Mouse (Mus musculus): Measurements from ENCODE around the gene As3mt. TPM values are rescaled to one million over a fixed set of nuclear protein-coding genes. Genes with fewer than 3 reads are reported as not detected.

As3mt gene
- 0.74 TPM for polyA plus RNA-seq (2012; fragmentation: generic; extraction: Trizol)
- long read RNA-seq, experiment 1, partial matches to known transcripts: 3 of 7 reads
- long read RNA-seq, experiment 1, other reads (novel, unspliced or antisense): 0 of 7 reads
- long read RNA-seq, experiment 2, transcript As3mt-201 (11 exons, 1,736 nt): major isoform, 12 of 21 reads
- long read RNA-seq, experiment 2, partial matches to known transcripts: 6 of 21 reads
- long read RNA-seq, experiment 2, other reads (novel, unspliced or antisense): 3 of 21 reads

- Histone ChIP-seq H3K36me3 (ENCODE audit: control insufficient read depth, insufficient read depth) (no peaks in the 10 kb centered on the region), H3K27me3 (ENCODE audit: control insufficient read depth, insufficient read depth, insufficient read length) (peaks cover 6% of the 10 kb centered on the region), H3ac (ENCODE audit: control insufficient read depth, insufficient read length, low read depth) (no peak within 1 kb of the TSS), H3K79me2 (ENCODE audit: control insufficient read depth, insufficient read depth) (no peaks in the 10 kb centered on the region), H3K4me3 (ENCODE audit: insufficient read depth, poor library complexity, severe bottlenecking) (no peak within 1 kb of the TSS), H3K79me3 (ENCODE audit: low read depth) (no peaks in the 10 kb centered on the region)
- TF ChIP-seq USF1 (IDR thresholded peaks at IDR 0.05; ENCODE audit: low read depth) (no peak), MAX (IDR thresholded peaks at IDR 0.05) (no peak), MYOG (IDR thresholded peaks at IDR 0.05; ENCODE audit: control insufficient read depth, extremely low read depth, insufficient read length) (no peak), FOSL1 (IDR thresholded peaks at IDR 0.05; ENCODE audit: insufficient read depth, low read length, poor library complexity, severe bottlenecking) (no peak), CEBPB (IDR thresholded peaks at IDR 0.05; ENCODE audit: low read depth) (no peak), CTCF (IDR thresholded peaks at IDR 0.05; ENCODE audit: control insufficient read depth, insufficient read depth, insufficient read length) (no peak), MYOD1 (IDR thresholded peaks at IDR 0.05; ENCODE audit: control insufficient read depth, insufficient read length, low read depth) (no peak)
Observed at GRCm38 (mm10) chr19:46707296-46708151, at the start of gene As3mt. TSS of gene As3mt (plus strand) at chr19:46707458.

GRCm38 (mm10) chr19:46658348-46658747, 48.9 kb upstream of the As3mt start:
- no peak overlapping the region for H3K4me3 ChIP-seq (ENCODE audit: insufficient read depth, poor library complexity, severe bottlenecking)
- no peak overlapping the region for H3ac ChIP-seq (ENCODE audit: control insufficient read depth, insufficient read length, low read depth)
- H3K27me3 ChIP-seq (ENCODE audit: control insufficient read depth, insufficient read depth, insufficient read length): no peaks in the 10 kb centered on the region
- H3K79me3 ChIP-seq (ENCODE audit: low read depth): no peaks in the 10 kb centered on the region
- H3K36me3 ChIP-seq (ENCODE audit: control insufficient read depth, insufficient read depth): peaks cover 23% of the 10 kb centered on the region
- H3K79me2 ChIP-seq (ENCODE audit: control insufficient read depth, insufficient read depth): no peaks in the 10 kb centered on the region
- TF ChIP-seq CTCF (IDR thresholded peaks at IDR 0.05; ENCODE audit: control insufficient read depth, insufficient read depth, insufficient read length): no peak

- no peak for TF ChIP-seq MAX (IDR thresholded peaks at IDR 0.05)
- TF ChIP-seq CEBPB (IDR thresholded peaks at IDR 0.05; ENCODE audit: low read depth): no peak
- TF ChIP-seq MYOD1 (IDR thresholded peaks at IDR 0.05; ENCODE audit: control insufficient read depth, insufficient read length, low read depth): no peak
- no peak for TF ChIP-seq FOSL1 (IDR thresholded peaks at IDR 0.05; ENCODE audit: insufficient read depth, low read length, poor library complexity, severe bottlenecking)
- TF ChIP-seq USF1 (IDR thresholded peaks at IDR 0.05; ENCODE audit: low read depth): no peak
- TF ChIP-seq CTCF (IDR thresholded peaks at IDR 0.05; ENCODE audit: control insufficient read depth, insufficient read depth, insufficient read length): no peak
- no peaks in the 10 kb centered on the region for H3K79me2 ChIP-seq (ENCODE audit: control insufficient read depth, insufficient read depth)
- no peak overlapping the region for H3K4me3 ChIP-seq (ENCODE audit: insufficient read depth, poor library complexity, severe bottlenecking)
- no peaks in the 10 kb centered on the region for H3K79me3 ChIP-seq (ENCODE audit: low read depth)
- peaks cover 20% of the 10 kb centered on the region for H3K36me3 ChIP-seq (ENCODE audit: control insufficient read depth, insufficient read depth)
- H3ac ChIP-seq (ENCODE audit: control insufficient read depth, insufficient read length, low read depth): no peak overlapping the region
- no peaks in the 10 kb centered on the region for H3K27me3 ChIP-seq (ENCODE audit: control insufficient read depth, insufficient read depth, insufficient read length)
Observed at GRCm38 (mm10) chr19:46658851-46659250, 48.4 kb upstream of the As3mt start.

GRCm38 (mm10) chr19:46661511-46661910, 45.7 kb upstream of the As3mt start:
- no peaks in the 10 kb centered on the region for H3K27me3 ChIP-seq (ENCODE audit: control insufficient read depth, insufficient read depth, insufficient read length)
- H3K36me3 ChIP-seq (ENCODE audit: control insufficient read depth, insufficient read depth): peaks cover 2% of the 10 kb centered on the region

GRCm38 (mm10) chr19:46662214-46662613, 45.0 kb upstream of the As3mt start:
- Histone ChIP-seq H3K79me2 (ENCODE audit: control insufficient read depth, insufficient read depth) (no peaks in the 10 kb centered on the region), H3K27me3 (ENCODE audit: control insufficient read depth, insufficient read depth, insufficient read length) (peaks cover 2% of the 10 kb centered on the region), H3ac (ENCODE audit: control insufficient read depth, insufficient read length, low read depth) (no peak overlapping the region), H3K79me3 (ENCODE audit: low read depth) (no peaks in the 10 kb centered on the region), H3K4me3 (ENCODE audit: insufficient read depth, poor library complexity, severe bottlenecking) (no peak overlapping the region), H3K36me3 (ENCODE audit: control insufficient read depth, insufficient read depth) (no peaks in the 10 kb centered on the region)
- TF ChIP-seq MYOG (IDR thresholded peaks at IDR 0.05; ENCODE audit: control insufficient read depth, extremely low read depth, insufficient read length): no peak
- no peak for TF ChIP-seq CEBPB (IDR thresholded peaks at IDR 0.05; ENCODE audit: low read depth)

More at GRCm38 (mm10) chr19:46661511-46661910, 45.7 kb upstream of the As3mt start:
- no peak overlapping the region for H3ac ChIP-seq (ENCODE audit: control insufficient read depth, insufficient read length, low read depth)
- H3K79me3 ChIP-seq (ENCODE audit: low read depth): no peaks in the 10 kb centered on the region
- H3K4me3 ChIP-seq (ENCODE audit: insufficient read depth, poor library complexity, severe bottlenecking): no peak overlapping the region
- H3K79me2 ChIP-seq (ENCODE audit: control insufficient read depth, insufficient read depth): no peaks in the 10 kb centered on the region
- TF ChIP-seq FOSL1 (IDR thresholded peaks at IDR 0.05; ENCODE audit: insufficient read depth, low read length, poor library complexity, severe bottlenecking) (no peak), MAX (IDR thresholded peaks at IDR 0.05) (no peak), CEBPB (IDR thresholded peaks at IDR 0.05; ENCODE audit: low read depth) (no peak), USF1 (IDR thresholded peaks at IDR 0.05; ENCODE audit: low read depth) (no peak), CTCF (IDR thresholded peaks at IDR 0.05; ENCODE audit: control insufficient read depth, insufficient read depth, insufficient read length) (no peak), MYOG (IDR thresholded peaks at IDR 0.05; ENCODE audit: control insufficient read depth, extremely low read depth, insufficient read length) (no peak), MYOD1 (IDR thresholded peaks at IDR 0.05; ENCODE audit: control insufficient read depth, insufficient read length, low read depth) (no peak)

- TF ChIP-seq MYOD1 (IDR thresholded peaks at IDR 0.05; ENCODE audit: control insufficient read depth, insufficient read length, low read depth): no peak
- no peak for TF ChIP-seq CTCF (IDR thresholded peaks at IDR 0.05; ENCODE audit: control insufficient read depth, insufficient read depth, insufficient read length)
- TF ChIP-seq CEBPB (IDR thresholded peaks at IDR 0.05; ENCODE audit: low read depth): no peak
- no peak for TF ChIP-seq FOSL1 (IDR thresholded peaks at IDR 0.05; ENCODE audit: insufficient read depth, low read length, poor library complexity, severe bottlenecking)
- TF ChIP-seq MYOG (IDR thresholded peaks at IDR 0.05; ENCODE audit: control insufficient read depth, extremely low read depth, insufficient read length): no peak
- TF ChIP-seq USF1 (IDR thresholded peaks at IDR 0.05; ENCODE audit: low read depth): no peak
- no peak for TF ChIP-seq MAX (IDR thresholded peaks at IDR 0.05)
- Histone ChIP-seq H3K27me3 (ENCODE audit: control insufficient read depth, insufficient read depth, insufficient read length) (peaks cover 3% of the 10 kb centered on the region), H3K79me2 (ENCODE audit: control insufficient read depth, insufficient read depth) (no peaks in the 10 kb centered on the region), H3K36me3 (ENCODE audit: control insufficient read depth, insufficient read depth) (no peaks in the 10 kb centered on the region), H3K79me3 (ENCODE audit: low read depth) (no peaks in the 10 kb centered on the region), H3K4me3 (ENCODE audit: insufficient read depth, poor library complexity, severe bottlenecking) (no peak overlapping the region), H3ac (ENCODE audit: control insufficient read depth, insufficient read length, low read depth) (no peak overlapping the region)
Observed at GRCm38 (mm10) chr19:46662784-46663183, 44.5 kb upstream of the As3mt start.
